Mouse (Mus musculus) hindbrain, postnatal 0 days (tissue): ENCODE results near the gene Iba57. TPM values are rescaled to one million over a fixed set of nuclear protein-coding genes. Genes with fewer than 3 reads are reported as not detected.

Source experiments
- ATAC-seq: fragments of 200-750 bp; cut with Nextera tagmentation; 2 replicates; pipeline ENCODE4 v1.8.0; 2017; ENCODE audit warnings: mild to moderate bottlenecking, moderate TSS enrichment, moderate library complexity
- DNase-seq: peaks from one replicate; pipeline ENCODE4 v3.0.0-alpha.2; 2015; ENCODE audit warnings: low spot score
- H3K27ac ChIP-seq: fragments of 300-500 bp; sonication (generic); 2 replicates; pipeline ENCODE4 v1.5.1; 2014; ENCODE audit warnings: mild to moderate bottlenecking
- H3K27me3 ChIP-seq: fragments of 300-500 bp; sonication (generic); 2 replicates; pipeline ENCODE4 v1.6.1; 2014; ENCODE audit warnings: low read length, mixed read lengths; ENCODE audit not compliant: insufficient read depth
- H3K36me3 ChIP-seq: fragments of 300-500 bp; sonication (generic); 2 replicates; pipeline ENCODE4 v1.6.1; 2014; ENCODE audit warnings: low read length, mixed read lengths; ENCODE audit not compliant: insufficient read depth
- H3K4me1 ChIP-seq: fragments of 300-500 bp; sonication (generic); 2 replicates; pipeline ENCODE4 v1.6.1; 2014; ENCODE audit warnings: antibody characterized with exemption, low read length, mixed read lengths; ENCODE audit not compliant: insufficient read depth
- H3K4me2 ChIP-seq: fragments of 300-500 bp; sonication (generic); 2 replicates; pipeline ENCODE4 v1.6.1; 2014; ENCODE audit warnings: low read depth, mild to moderate bottlenecking, low read length, moderate library complexity, mixed read lengths
- H3K4me3 ChIP-seq: fragments of 300-500 bp; sonication (generic); 2 replicates; pipeline ENCODE4 v1.5.1; 2014; ENCODE audit warnings: low read length
- H3K9ac ChIP-seq: fragments of 300-500 bp; sonication (generic); replicated peaks from 2 replicates; pipeline ENCODE4 v1.6.1; 2014; ENCODE audit warnings: mild to moderate bottlenecking, low read length, moderate library complexity, mixed read lengths
- H3K9me3 ChIP-seq: fragments of 300-500 bp; sonication (generic); 2 replicates; pipeline ENCODE4 v1.6.1; 2016; ENCODE audit warnings: low read length, mixed read lengths
- CTCF ChIP-seq: IDR thresholded peaks from 2 replicates; pipeline ENCODE4 v1.5.1; 2016; ENCODE audit warnings: antibody characterized with exemption, control low read depth, low read depth
- WGBS: fragments of 180-500 bp; shearing (Covaris S2); extraction: QIAGEN DNeasy Blood & Tissue Kit; methylation state at CpG from one replicate; pipeline ENCODE4 v1.1.7; 2014; 5-methylcytosine and 5-hydroxymethylcytosine counted together
- polyA plus RNA-seq: library from polyadenylated mRNA; unstranded; fragments of >200 nt; fragmentation: Nextera tagmentation; extraction: Ambion mirVana; gene quantifications from 2 replicates; pipeline ENCODE4 v1.2.1, GENCODE M21; 2015
- total RNA-seq: library from RNA; depleted of rRNA; stranded (reverse); fragments of >200 nt; gene quantifications from 2 replicates; pipeline ENCODE4 v1.2.3, GENCODE M21; 2014

The Iba57 gene
- total and polyA plus RNA-seq, 2 experiments from 2014 or later = 9.3 to 14.8 TPM

DNA sequence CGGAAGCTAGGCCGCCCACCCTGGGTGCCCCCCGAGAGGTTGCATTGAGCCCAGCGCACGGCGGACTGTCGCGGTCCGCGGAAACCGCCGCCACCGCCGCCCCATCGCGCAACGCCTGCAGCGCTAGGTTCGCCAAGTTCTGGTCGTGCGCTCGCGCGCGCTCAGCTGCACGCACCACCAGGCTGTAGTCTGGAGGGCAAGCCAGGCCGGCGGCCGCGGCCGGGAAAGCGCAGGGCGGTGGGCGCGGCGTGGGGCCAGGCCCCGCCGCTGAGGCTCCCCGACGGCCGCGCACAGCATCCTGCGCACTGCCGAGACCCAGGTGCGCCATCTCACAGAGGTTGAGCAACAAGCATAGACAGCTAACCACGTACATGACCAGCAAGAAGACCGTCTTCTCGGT is 12.9 kb upstream of the Iba57 start:
- Histone ChIP-seq H3K4me3 (peak overlapping the region; percentile 15), H3K36me3 (no peaks in the 10 kb centered on the region), H3K4me1 (no peaks in the 10 kb centered on the region), H3K27ac (no peak overlapping the region), H3K27me3 (peaks cover 44% of the 10 kb centered on the region), H3K9ac (no peak overlapping the region), H3K9me3 (no peaks in the 10 kb centered on the region), H3K4me2 (no peak overlapping the region)
- TF ChIP-seq CTCF = no peak
- 3% methylated on average over 46 of the region's 48 CpGs for WGBS
- DNase-seq (no peak), ATAC-seq (no peak)

DNA sequence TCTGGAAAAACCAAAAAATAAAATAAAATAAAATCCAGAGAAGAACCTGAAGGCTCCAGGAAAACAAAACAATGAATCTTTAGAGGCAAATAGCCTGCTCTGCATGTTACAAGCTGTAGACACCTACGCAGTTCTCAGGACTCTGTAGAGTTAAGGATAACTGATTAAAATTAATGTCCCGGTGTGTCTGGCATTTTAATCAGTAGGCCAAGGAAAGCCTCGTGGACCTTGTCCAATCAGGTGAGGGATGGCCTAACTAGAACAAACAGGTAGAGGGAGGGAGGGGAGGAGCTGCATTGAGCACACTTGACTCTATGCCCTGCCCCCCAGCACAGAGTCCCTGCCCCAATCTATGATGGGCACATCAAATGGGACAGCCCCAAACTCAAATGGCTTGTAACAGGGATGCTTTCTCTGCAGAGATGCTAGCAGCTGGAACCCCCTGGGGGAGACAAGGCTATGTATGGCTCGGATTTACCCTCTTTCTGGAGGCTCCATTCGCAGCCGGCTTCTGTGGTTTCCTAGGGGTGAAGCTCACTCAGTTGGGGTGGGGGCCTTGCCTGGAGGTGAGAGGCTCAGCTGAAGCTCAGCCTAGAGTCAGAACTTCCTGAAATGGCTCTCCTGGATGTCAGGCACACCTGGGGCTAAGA is 10.8 kb upstream of the Iba57 start:
- no peaks in the 10 kb centered on the region for H3K36me3 ChIP-seq
- H3K4me2 ChIP-seq = no peak overlapping the region
- no peak overlapping the region for H3K27ac ChIP-seq
- no peaks in the 10 kb centered on the region for H3K4me1 ChIP-seq
- no peak overlapping the region for H3K9ac ChIP-seq
- H3K27me3 ChIP-seq = peaks cover 44% of the 10 kb centered on the region
- no peak for TF ChIP-seq CTCF
- no peak overlapping the region for H3K4me3 ChIP-seq
- no peak for ATAC-seq
- 51% methylated on average over 6 of the region's 6 CpGs for WGBS
- no peak for DNase-seq
- H3K9me3 ChIP-seq = no peaks in the 10 kb centered on the region

DNA sequence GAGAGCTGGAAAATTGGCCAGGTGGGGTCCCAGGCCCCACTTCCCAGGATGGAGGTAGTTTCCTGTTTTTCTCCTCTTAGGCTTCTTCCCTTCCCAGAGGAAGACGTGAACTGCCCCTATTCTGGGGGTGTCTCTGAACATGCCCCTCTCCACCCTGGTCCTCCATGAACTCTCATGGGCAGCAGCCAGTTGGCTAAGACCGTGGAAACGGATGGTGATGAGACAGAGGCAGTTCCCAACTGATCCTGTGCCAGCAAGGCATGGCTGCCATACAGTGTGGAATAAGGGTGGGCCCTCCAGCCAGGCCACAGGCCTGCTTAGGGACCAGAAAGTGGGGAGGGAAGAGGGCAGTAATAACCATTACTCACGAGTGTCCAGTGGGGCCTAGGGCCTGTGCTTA is 7.0 kb upstream of the Iba57 start:
- Histone ChIP-seq H3K27ac (no peak overlapping the region), H3K27me3 (peaks cover 12% of the 10 kb centered on the region), H3K9ac (no peak overlapping the region), H3K36me3 (no peaks in the 10 kb centered on the region), H3K9me3 (no peaks in the 10 kb centered on the region), H3K4me2 (no peak overlapping the region), H3K4me3 (no peak overlapping the region), H3K4me1 (no peaks in the 10 kb centered on the region)
- TF ChIP-seq CTCF = no peak
- DNase-seq (no peak), ATAC-seq (no peak)
- 49% methylated on average over 4 of the region's 4 CpGs for WGBS

DNA sequence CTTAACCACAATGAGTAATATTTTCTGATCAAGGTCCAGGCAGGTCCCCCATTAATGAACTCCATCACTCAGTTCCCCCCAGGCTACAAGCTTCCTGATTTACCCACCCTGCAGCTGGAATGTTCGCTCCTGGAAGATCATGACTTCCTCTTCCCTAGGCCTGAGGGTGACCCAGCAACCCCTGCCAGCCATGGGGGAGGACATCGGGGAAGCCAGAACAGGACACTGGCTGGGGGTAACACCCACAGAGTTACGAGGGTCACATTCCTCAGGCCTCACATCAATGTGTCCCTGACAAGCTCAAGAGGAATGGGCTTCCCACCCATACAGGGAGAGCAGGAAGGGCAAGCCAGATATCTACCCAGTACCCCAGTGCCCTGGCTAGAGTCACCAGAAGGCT is 6.3 kb upstream of the Iba57 start:
- H3K27ac ChIP-seq = no peak overlapping the region
- DNase-seq = no peak

DNA sequence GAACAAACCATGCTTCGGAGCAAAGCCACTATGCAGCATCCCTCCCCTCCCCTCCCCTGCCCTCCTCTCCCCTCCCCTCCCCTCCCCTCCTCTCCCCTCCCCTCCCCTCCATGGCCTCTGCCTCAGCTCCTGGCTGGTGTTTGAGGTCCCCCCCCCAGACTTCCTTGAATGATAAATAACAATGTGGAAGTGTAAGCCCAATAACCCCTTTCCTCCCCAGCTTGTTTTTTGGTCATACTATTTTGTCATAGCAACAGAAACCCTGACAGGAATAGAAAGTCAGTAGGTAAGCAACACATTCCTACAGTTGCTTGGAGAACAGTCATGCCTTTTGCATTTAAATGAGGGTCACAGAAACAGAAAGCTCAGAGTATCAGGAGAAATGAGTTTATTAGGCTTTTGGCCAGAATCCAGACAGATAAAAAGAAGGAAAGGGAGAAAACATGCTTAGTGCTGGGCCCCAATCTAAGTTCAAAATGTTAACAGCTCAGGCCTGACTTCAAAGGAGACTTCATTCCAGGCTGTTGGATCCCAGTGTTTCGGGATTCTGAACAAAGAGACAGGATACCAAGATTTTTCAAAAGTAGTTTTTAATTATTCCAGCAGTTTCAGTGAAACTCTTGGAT is 2.2 kb upstream of the Iba57 start:
- ATAC-seq (no peak), DNase-seq (peak; percentile 44)
- WGBS = 15% methylated on average over 2 of the region's 2 CpGs
- no peaks in the 10 kb centered on the region for H3K9me3 ChIP-seq
- H3K27me3 ChIP-seq = no peaks in the 10 kb centered on the region
- peaks cover 16% of the 10 kb centered on the region; the same call in 1 of the 2 replicates for H3K4me1 ChIP-seq
- no peak overlapping the region for H3K4me3 ChIP-seq
- H3K4me2 ChIP-seq = no peak overlapping the region
- peak overlapping the region; percentile 51; the same call in 1 of the 2 replicates for H3K27ac ChIP-seq
- H3K9ac ChIP-seq = no peak overlapping the region
- no peaks in the 10 kb centered on the region for H3K36me3 ChIP-seq
- no peak for TF ChIP-seq CTCF

More for the DNA sequence above, 6.3 kb upstream of the Iba57 start:
- no peak overlapping the region for H3K4me3 ChIP-seq
- no peaks in the 10 kb centered on the region for H3K4me1 ChIP-seq
- peaks cover 4% of the 10 kb centered on the region; the same call in 1 of the 2 replicates for H3K27me3 ChIP-seq
- H3K9me3 ChIP-seq = no peaks in the 10 kb centered on the region
- H3K9ac ChIP-seq = no peak overlapping the region
- no peak overlapping the region for H3K4me2 ChIP-seq
- 80% methylated on average over 3 of the region's 3 CpGs for WGBS
- H3K36me3 ChIP-seq = no peaks in the 10 kb centered on the region
- TF ChIP-seq CTCF = no peak
- ATAC-seq = no peak

DNA sequence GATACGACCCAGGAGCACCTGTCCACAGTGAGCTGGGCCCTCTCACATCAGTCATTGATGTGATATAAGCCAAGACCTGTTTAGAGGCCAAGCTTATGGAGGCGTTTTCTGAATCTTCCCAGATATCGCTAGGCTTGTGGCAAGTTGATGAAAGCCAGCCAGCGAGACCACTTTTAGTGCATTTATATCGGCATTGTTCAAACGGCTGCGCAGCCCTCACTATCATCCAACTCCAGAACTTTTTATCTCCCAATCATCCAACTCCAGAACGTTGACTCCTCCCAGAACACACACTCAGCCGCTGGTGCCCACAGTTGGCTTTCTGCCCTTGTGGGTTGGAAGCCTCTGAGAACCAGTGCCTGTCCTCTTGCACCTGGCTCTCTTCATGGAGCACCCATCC is 845 bp upstream of the Iba57 start:
- ATAC-seq (no peak), DNase-seq (no peak)
- H3K4me2 ChIP-seq = peak overlapping the region; percentile 75
- TF ChIP-seq CTCF = no peak
- peak overlapping the region; percentile 98 for H3K27ac ChIP-seq
- H3K9me3 ChIP-seq = no peaks in the 10 kb centered on the region
- no peak overlapping the region; the same call in 1 of the 2 replicates for H3K4me3 ChIP-seq
- 85% methylated on average over 9 of the region's 9 CpGs for WGBS
- no peaks in the 10 kb centered on the region for H3K27me3 ChIP-seq
- no peak overlapping the region for H3K9ac ChIP-seq
- H3K4me1 ChIP-seq = peaks cover 16% of the 10 kb centered on the region; the same call in 1 of the 2 replicates
- no peaks in the 10 kb centered on the region for H3K36me3 ChIP-seq
